8 mouse cellular contexts compared by ENCODE assay signal in the genomic region with DNA sequence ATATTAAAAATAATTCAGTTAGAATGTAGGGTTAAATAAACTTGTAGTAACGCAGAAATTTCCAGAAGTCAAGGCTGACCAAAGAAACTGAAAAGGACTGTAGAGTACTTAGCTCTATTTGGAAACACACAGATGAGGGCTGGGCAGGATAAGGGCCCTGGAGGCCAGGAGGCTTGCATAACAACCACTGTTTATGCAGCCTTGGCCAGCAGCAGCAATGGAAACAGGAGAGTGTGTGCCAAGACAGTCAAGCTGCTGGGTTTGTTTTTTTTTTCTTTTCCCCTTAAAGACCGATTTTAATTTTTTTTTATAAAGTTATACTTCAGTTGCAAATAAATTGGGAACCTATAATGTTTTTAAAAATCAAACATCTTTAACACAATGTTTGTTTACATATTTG. TPM values are rescaled to one million over a fixed set of nuclear protein-coding genes. Genes with fewer than 3 reads are reported as not detected.
DNase-seq lines count a peak whose midpoint lies in the region; ATAC-seq lines count a peak whose summit lies in the region.

No protein-coding gene starts in this region.

- peaks cover 14% of the 10 kb centered on the region for H3K4me1 ChIP-seq in forebrain, embryonic 15.5 days
- H3K4me1 ChIP-seq in forebrain, embryonic 13.5 days: 0 out of 2 replicates have a peak, but pooled peaks cover 2% of the 10 kb centered on the region

- H3K4me3 ChIP-seq in forebrain, embryonic 15.5 days: no peak overlapping the region
- no peak overlapping the region for H3K4me3 ChIP-seq in forebrain, embryonic 13.5 days

- WGBS in forebrain, embryonic 15.5 days: 56% methylated on average over 2 of the region's 2 CpGs
- WGBS in forebrain, embryonic 13.5 days: 81% methylated on average over 2 of the region's 2 CpGs

- no peak overlapping the region for H3K27ac ChIP-seq in forebrain, embryonic 15.5 days (replicated peaks)
- no peak overlapping the region for H3K27ac ChIP-seq in forebrain, embryonic 13.5 days

- no peaks in the 10 kb centered on the region for H3K27me3 ChIP-seq in forebrain, embryonic 15.5 days
- H3K27me3 ChIP-seq in forebrain, embryonic 13.5 days: no peaks in the 10 kb centered on the region

- ATAC-seq in forebrain, embryonic 15.5 days (replicated peaks): peak; percentile 70; the same call in 1 of the 2 replicates
- ATAC-seq in forebrain, embryonic 13.5 days: no peak

- H3K9ac ChIP-seq in forebrain, embryonic 15.5 days (replicated peaks): no peak overlapping the region
- no peak overlapping the region for H3K9ac ChIP-seq in forebrain, embryonic 13.5 days

- H3K36me3 ChIP-seq in forebrain, embryonic 15.5 days: no peaks in the 10 kb centered on the region
- H3K36me3 ChIP-seq in forebrain, embryonic 13.5 days (ENCODE audit: poor library complexity, severe bottlenecking): no peaks in the 10 kb centered on the region

- DNase-seq in right cerebral cortex, postnatal 10 days (ENCODE audit: low spot score in 2 of 2): peak; percentile 49 to 50
- DNase-seq in right cerebral cortex, postnatal 14 days: no peak
- DNase-seq in gastrocnemius, postnatal 4 days (ENCODE audit: low spot score in 2 of 2): peak; percentile 44 to 80
- DNase-seq in kidney, postnatal 4 days: peak; percentile 54 to 60
- DNase-seq in testis, postnatal 10 days (ENCODE audit: low spot score): peak; percentile 62
- DNase-seq in frontal cortex, postnatal 10 days (ENCODE audit: low spot score in 2 of 2): no peak

- H3K9me3 ChIP-seq in forebrain, embryonic 15.5 days: no peaks in the 10 kb centered on the region
- H3K9me3 ChIP-seq in forebrain, embryonic 13.5 days (replicated peaks): no peaks in the 10 kb centered on the region

- H3K4me2 ChIP-seq in forebrain, embryonic 15.5 days (replicated peaks): no peak overlapping the region
- H3K4me2 ChIP-seq in forebrain, embryonic 13.5 days: no peak overlapping the region

RNA-seq across cellular contexts. Expression of a gene that starts 13.1 kb away (rescaled TPM):
- polyA plus RNA-seq in forebrain, embryonic 15.5 days (2015; fragmentation: Nextera tagmentation; extraction: Ambion mirVana): 0.59 and 0.65 TPM in 2 replicates
- 1.2 and 1.3 TPM in 2 replicates for polyA plus RNA-seq in forebrain, embryonic 13.5 days (2015; fragmentation: Nextera tagmentation; extraction: Ambion mirVana)
- total RNA-seq in gastrocnemius, postnatal 4 days (2021): 1 to 10 TPM; 1.6 to 1.8 TPM

RNA-seq across cellular contexts. Expression of a gene that starts 24.6 kb away (rescaled TPM):
- polyA plus RNA-seq in forebrain, embryonic 15.5 days (2015; fragmentation: Nextera tagmentation; extraction: Ambion mirVana): 1.4 and 2.1 TPM in 2 replicates
- 0.96 and 1.3 TPM in 2 replicates for polyA plus RNA-seq in forebrain, embryonic 13.5 days (2015; fragmentation: Nextera tagmentation; extraction: Ambion mirVana)
- 10 to 100 TPM; 11.7 to 14.8 TPM for total RNA-seq in gastrocnemius, postnatal 4 days (2021)

RNA-seq across cellular contexts. Expression of a gene that starts 59.0 kb away (rescaled TPM):
- polyA plus RNA-seq in forebrain, embryonic 15.5 days (2015; fragmentation: Nextera tagmentation; extraction: Ambion mirVana): 15.1 and 15.9 TPM in 2 replicates
- 14.1 and 16.1 TPM in 2 replicates for polyA plus RNA-seq in forebrain, embryonic 13.5 days (2015; fragmentation: Nextera tagmentation; extraction: Ambion mirVana)
- 1 to 10 TPM; 7.0 to 8.9 TPM for total RNA-seq in gastrocnemius, postnatal 4 days (2021)

Comparison
In these comparisons a context has a peak if more than half of its experiments do, and no peak if none do; other contexts are left out.
1. DNase-seq: peak in right cerebral cortex, postnatal 10 days (2 of 2), gastrocnemius, postnatal 4 days (2 of 2), kidney, postnatal 4 days (2 of 2) and testis, postnatal 10 days (single experiment); none in right cerebral cortex, postnatal 14 days (single experiment) and frontal cortex, postnatal 10 days (0 of 2).